Mouse (Mus musculus): ENCODE measurements at regions not wholly inside any gene's neighbourhood (a gene's known extent, or its start where the extent isn't known, plus 50 kb on each side); places are given as distances from the start of the nearest gene placed in this dataset.
"Not testable (repeated sequence)": the region's sequence is repeated elsewhere in the genome, so short reads cannot be mapped to it uniquely, and the experiment has no call there.

DNA sequence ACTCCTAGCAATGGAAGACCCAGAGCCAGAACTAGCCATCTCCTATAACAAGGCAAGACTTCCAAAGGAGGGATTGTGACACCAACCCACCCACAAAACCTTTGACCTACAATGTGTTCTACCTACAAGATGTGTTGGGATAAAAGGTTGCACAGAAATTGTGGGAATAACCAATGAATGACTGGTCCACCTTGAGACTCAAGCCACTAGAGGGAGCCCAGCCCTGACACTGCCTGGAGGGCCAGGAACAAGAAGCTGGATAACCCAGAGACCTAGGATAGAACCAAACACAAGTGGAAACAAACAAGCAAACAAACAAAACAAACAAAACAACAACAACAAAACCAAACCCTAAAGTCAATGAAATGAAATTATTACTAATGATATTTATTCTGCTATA, 288.8 kb downstream of the Dchs2 start:
- no peak for DNase-seq

DNA sequence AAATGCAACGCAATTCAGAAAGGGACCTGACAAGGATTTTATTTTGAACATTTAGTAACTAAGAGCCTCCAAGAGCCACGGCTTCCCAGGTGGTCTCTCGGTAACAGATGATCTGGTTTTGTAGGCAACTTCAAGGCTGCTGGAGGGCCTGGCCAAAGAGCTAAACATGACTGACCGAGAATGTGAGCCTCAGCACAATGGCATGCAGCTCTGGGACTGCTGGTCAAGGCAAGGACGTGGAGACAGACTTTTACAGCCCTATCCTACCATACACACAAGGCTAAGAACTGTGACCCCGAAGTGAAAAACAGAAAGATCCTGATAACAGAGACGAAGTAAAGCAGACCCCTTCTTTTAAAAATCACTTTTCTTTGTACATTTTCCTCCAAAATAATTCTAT, 296.5 kb downstream of the Dchs2 start:
- no peak for DNase-seq

DNA sequence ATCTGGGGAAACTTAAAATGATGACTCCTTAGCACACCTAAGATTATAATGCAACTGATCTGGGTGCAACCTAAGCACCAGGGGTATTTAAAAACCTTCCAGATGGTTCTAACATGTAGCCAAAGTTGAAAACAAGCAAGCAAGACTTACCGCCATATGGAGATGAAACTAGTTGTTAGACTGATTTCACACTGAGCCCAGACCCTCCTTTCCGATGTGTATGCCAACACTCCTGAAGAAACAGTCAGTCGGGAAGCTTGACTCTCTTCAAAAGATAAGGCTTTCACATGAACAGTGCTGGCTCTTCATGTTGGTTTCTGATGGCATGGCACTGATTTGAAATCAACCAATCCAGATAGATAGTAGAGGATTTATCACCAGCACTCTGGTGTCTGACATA, 301.6 kb downstream of the Dchs2 start:
- DNase-seq: no peak

DNA sequence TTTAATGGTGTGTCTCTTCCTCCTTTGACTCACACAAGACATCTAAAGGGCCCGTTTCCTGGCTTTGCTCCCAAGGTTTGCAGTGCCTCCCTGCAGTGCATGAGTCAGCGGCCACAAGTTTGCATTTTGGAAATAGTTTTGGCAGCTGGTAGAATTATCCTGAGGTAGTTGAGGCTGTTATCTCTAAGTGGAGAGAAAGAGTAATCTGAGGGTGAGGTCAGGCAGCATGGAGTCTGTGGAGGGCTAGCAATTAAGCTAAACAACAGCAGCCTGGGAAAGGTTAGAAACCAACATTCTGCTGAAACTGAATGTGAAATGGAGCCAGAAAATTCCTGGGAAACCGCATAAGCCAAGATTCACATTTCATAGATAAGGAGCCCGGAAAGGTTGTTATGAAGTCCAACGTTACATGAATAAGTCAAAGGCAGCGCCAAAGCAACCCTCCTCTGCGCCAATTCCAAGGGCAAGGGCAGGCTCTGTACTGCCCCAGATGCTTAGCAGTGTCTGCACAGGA, 318.5 kb downstream of the Dchs2 start:
- DNase-seq: peak; percentile 5

DNA sequence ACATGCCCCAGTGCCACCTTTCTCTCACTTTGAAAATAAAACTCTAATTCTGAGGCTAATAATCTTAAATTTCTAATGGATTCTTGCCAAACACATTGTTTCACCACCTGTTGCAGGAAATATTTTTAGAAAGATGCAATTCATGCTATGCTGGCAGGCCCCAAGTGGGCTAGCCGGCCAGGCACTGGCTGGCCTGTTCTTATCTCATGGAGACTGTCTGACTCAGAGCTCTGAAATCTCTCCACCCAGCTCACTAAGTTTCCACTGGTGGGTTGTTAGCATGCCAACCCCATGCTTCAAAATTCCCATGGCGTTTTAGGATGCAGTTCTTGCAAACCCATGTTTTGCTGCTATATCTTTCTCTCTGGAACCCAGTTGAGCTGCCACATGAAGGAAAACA, 315.5 kb upstream of the Sfrp2 start:
- no peak for DNase-seq

DNA sequence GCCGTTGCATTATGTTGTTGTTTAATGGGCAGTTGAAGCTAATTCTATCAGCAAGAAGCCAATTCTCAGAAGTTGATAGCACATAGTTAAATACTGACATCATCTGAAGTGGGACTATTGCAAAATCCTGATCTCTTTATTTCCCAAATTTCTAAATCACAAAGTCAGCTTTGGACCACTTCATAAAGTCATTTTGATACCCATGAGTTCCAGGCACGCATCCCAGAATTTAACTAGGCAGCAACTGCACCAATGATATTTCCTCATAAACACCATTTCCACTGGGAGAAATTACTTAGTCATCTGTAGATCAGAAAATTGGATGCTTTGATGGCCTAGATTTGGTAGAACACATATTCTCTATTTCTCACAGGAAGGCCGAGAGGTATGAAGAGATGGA, 314.8 kb upstream of the Sfrp2 start:
- DNase-seq: no peak

DNA sequence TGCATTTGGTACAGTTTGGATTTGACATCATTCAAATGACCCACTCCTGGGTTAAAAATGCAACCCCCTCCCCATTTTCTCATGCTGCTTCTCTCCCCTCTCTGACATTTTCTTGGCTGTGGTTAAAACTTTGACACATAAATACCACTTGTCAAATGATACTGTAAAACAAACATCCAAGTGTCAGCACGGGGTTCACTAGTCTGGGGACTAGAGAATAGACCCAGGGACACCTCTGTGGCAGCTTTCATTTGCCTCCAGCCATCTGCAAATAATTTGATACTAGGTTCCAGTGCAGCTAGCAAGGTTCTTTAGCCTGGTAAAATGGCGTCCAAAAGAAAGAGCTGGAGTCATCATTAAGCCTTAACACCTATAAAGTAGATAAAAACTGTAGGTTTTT, 312.7 kb upstream of the Sfrp2 start:
- DNase-seq: no peak

DNA sequence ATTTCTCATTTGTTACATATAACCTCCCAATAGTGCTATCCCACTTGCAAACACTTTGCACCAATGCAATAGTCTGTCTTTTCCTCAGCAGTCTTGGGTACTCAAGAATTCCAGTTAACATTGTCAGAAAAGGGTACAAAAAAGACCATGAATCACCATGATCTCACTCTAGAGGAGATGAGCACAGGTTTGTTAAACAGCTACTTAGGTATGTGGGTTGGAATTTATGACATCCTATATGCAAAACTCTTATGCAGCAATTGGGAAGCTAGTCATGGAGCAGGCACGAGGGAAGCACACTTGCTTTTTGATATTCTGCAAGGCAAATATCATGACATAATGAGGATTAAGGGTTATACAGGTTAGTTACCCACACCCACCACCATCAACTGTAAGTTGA, 307.7 kb upstream of the Sfrp2 start:
- no peak for DNase-seq

DNA sequence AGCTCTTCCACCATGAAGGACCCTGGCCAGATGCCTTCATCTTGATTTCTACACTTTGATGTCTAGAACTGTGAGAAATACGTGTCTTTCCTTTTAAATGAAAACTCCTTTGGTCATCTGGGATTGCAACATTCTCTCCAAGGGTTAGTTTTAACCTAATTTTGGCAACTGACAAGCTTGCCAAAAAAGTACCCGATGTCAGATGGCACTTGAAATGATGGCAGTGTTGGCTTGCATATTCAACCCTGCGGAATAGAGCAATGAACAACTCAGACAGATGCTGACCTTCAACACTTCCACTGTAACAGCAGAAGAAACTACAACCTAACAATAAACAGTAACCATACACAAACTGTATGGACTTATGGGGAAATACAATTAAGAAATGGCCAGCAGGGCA, 286.9 kb upstream of the Sfrp2 start:
- no peak for DNase-seq

DNA sequence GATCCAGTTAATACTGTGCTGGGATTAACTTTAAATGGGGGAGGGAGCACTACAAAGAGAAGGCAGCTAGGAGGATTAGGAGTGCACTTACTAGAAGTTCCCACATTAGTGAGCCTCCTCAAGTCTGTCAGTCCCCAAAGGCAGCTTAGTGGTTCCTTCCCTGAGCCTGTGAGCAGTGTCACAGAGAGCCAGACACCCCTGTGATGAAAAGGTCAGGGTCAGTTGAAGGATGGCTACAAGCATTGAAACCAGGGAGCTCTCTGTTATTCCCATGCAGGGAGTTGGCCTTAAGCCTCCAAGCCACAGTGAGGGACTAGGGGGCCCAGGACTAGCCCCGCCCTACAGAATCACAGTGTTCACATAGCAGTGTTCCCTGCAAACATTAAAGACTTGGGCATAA, 285.9 kb upstream of the Sfrp2 start:
- DNase-seq: no peak

DNA sequence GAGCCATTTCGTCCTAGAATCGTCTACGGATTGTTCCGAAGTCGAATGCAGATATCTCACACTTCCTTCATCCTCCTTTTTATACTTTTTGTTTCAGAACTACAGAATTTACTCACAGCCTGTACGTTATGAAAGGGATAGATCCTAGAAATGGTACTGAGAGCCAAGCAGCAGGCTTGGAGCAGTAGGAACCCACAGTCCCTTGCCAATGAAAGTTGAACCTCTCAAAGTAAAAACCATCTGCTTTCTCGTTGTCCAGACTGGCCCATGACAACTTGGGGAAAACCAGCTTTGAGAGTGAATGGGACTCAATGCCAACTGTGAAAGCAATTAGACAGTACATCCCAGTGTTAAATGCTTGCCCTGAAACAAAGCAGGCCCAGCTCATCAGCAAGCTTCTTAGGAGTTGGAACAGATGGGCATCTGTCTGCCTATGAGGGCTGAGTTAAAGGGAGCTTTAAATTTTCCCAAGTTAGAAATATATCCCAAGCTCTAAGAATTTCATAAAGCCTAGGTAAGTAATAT, 279.9 kb upstream of the Sfrp2 start:
- DNase-seq: no peak

DNA sequence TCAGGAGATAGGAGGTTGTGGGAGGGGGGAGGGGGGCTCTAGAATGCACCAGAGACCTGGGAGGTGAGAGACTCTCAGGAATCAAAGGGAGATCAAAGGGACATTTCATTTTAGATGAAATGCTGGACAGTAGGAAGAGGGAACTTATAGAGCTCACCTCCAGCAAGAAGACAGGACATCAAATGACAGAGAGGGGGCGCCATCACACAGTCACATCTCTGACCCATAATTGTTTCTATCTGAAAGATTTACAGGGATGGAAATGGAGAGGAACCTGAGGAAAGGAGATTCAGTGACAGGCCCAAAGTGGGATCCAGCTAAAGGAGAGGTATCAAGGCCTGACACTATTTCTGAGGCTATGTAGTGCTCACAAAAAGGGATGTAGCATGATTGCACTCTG, 270.5 kb upstream of the Sfrp2 start:
- DNase-seq: no peak

DNA sequence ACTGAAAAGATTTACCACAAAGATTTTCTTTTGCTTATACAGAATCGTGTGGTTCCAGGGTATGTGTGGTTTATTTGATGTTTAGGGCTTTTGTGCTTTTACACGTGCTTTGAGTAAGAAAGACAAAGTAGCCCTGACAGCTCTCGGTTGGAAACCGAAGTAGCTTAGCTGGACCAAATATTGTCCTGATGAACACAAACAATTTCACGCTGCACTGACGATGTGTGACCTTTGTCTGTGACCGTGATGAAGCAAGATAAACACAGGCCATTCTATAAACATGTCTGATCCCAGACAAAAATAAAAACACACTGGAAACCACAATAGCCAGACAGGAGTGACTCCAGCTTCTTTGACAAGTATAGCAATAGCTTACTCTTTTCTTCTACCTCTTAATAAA, 262.2 kb upstream of the Sfrp2 start:
- no peak for DNase-seq

DNA sequence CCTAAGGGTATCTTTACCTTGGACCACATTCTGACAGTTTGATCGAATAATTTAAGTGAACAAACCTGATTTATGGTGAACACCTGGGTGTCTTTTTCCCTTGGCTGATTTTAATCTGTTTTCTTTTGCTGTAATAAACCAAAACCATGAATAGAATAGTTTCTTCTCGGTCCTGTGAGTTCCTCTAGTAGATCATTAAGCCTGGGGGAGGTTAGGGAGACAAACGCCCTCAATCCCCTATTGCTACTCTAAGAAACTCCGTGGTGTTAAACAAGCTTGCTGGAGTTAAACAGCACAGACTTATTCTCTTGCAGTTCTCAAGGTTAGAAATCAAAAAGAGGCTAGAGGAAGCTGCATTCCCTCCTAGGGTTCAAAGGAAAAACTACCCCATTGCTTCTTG, 249.5 kb upstream of the Sfrp2 start:
- DNase-seq: no peak

DNA sequence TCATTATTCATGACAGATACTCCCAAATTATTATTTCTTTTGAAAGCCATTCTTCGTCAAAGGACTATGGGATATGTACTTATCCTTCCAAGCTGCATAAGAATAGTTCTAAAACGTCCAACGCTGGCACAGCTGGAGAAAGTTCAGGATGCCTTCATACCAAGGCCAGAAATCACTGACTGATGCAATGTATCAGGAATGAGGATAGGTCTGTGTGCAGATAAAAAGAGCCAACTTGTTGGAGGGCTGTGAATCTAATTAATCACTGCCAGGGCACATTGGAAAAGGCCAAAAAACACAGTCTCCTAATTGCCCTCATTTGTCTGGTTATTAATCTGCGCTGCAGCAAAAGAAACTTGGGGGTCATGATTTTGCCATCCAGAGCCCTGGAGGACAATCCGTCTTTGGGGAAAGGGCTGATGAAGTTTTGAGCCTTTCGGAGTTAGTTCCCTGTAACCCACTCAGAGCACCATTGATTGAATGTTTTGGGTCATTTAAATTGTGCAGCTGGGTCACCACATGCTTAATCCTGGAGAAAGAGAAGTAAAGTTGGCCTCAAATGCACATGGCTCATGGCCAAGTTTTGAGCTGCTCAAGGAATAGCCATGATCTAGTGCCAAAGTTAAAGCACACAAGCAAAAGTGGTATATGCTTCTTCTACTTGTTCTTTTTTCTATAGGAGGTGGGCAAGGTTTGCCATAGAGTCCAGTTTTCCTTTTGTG, 248.0 kb upstream of the Sfrp2 start:
- DNase-seq: no peak

DNA sequence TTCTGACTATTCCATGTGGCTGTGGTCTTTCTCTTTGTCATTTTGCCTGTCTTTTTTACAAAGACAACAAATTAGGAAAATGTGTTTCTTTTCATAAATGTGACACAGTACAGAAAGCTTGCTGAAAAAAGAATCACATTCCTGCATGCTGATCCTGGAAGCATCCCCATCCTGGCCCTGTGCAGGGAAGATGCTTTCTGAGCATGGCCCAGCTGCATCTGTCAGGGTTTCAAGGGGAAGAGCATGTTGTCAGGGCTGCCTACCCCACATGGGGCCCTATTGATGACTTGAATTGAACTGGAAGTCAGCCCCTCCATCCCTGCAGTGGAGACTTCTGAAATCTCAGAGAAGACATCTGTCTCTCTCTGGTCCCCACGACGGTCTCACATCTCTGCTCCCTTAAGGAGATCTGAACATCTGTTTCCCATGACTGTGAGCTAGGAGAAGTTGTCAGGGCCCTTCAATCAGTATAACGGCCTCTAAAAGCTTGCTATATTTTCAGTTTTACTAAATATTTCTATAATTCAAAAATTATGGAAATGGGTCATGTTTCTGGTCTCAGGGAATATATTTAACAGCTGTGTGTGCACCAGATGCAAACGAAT, 235.8 kb upstream of the Sfrp2 start:
- DNase-seq: no peak

DNA sequence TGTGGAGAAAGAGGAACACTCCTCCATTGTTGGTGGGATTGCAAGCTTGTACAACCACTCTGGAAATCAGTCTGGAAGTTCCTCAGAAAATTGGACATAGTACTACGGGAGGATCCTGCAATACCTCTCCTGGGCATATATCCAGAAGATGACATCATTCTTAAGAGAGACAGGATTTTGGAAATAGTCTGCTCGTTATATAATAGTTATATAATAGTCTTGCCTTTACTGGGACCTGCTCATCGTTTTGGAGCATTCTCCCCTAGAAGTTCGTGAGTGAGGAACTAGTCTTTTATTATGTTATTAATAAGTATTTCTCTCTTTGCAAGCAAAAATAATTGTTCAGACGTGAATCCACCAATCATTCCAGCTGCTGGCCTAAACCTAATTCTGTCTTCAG, 229.5 kb upstream of the Sfrp2 start:
- DNase-seq: not testable (repeated sequence)

DNA sequence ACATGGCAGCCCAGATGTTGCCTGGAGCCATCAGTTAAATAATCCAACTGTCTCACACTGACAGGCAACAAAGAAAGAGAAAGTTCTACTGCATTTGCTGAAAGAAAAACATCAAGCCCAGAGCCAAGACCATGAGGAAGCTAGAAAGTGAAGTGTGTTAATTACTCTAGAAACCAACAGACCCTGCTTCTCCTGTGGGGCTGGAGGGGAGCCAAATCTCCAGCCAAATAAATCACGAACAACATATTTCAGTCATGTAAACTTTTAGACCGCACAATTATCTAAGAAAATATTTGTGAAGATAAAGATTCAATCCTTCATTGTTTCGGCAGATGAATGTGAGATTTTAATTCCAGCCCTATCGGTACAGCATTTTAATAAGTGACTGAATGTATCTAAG, 228.9 kb upstream of the Sfrp2 start:
- DNase-seq: no peak

DNA sequence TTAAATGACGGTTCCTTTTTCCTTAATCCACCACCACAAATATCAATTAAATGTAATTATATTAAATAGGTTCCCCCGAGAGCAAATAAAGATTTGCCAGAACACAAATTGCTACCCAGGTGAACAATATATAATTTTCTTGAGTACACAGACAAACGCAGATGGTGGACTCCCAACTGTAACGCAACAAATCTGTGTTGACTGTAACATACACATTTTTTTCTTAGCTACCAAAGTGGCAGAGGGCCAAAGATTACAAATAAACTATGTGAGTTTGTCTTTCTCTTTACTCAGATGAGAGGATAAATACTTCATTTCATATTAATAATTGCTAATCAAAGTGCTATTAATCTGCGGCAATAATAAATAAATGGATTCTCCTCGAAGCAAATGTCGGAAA, 228.4 kb upstream of the Sfrp2 start:
- DNase-seq: no peak

DNA sequence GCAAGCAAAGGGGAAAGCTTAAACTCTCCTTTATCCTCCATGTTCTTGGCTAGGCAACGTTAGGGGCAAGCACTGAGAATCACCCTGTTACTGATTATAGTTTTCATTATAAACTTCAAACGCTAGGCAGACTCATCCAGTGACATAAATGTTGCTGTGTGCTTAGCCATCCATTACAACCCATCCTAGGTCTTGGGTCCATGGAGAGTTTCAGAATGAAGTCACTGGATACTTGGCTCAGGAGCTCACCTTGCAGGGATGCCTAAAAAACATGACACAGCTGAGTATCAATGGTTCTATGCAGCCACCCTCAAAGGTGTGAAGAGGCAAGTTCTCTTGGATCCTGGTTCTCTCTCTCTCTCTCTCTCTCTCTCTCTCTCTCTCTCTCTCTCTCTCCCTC, 227.2 kb upstream of the Sfrp2 start:
- DNase-seq: no peak

DNA sequence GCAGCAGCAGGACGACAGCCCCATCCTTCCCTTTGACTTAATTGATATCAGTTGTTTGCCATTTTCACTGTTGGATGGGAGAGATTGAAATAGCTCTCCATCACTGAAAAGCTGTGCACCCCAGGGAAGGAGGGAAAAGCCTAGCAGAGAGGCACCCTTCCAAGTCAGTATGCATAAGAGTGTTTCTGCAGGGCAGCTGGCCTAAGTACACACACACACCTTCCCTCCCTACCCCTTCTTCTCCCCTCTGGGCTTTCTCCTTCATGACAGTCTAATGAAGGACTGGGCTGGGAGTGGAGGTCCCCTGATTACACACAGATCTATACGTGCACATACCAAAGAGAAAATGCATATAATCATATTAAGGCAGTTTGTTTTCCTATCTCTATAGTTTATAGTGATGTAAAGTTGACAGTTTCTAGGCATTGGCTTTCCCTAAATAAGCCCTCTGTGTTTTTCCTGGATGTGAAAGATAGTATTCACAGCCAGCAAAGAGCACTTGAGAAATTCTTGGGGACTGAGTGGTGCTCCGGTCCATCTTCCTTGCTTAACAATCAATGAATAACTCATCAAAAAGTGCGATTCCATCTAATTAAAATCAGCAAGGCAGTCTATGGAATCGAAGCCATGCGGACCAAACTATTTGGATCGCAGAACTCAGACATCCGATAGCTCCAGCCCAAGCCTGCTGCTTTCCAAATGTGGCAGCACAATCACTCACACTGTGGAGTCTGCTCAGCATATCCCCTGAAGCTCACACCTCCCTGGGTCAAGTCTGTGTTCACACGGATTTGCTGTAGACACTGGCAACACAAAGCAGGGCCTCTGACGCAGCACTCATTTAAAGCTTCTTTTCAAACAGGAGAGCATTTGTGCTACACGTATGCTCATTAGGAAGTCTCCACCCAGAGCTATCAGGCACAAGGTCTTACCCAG, 224.9 kb upstream of the Sfrp2 start:
- no peak for DNase-seq

DNA sequence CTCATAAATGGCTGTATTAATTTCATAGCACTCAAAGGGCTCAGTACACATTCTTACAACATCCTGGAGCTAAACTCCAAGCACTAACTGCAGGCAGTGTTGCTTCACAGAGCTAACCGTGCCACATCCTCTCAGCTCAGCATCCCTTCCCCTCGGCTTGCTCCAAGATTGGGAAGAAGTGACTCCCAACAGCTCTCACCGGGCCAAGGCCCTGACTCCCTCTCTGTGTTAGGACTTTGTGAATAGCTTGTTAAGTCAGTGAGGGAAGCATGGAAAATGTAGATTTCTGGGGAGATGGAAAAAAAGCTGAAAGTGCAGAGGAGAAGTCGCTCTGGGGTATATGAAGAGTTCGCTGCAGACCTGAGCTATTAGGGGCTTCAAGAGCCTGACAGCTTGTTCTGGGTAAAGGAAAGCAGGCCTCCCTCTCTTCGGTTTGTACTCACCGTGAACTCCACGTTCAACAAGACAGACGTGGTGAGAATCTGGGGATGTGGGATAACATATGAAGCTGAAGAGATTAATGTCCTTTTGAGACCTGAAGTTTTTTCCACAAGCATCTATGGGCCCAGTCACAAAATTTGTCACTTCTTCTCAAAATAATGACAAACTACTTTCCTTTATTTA, 213.5 kb upstream of the Sfrp2 start:
- DNase-seq: no peak

DNA sequence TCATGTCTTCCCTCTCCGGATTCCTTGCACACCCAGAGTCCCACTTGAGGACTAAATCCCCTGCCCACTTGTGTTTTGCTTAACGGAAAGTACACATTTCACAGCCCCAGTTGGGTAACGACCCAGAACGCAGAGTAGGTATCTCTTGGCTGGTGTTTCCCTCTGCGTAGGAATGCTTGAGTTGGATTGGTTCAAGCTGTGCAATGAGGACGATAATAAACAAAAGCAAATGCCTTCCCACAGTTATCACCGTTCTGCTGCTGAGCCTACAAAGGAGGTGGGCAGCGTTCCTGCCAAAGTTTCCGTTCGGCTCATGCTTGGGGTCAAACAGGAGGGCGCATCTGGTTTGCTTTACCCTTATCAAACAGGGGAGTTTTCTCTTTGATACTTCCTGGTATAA, 212.3 kb upstream of the Sfrp2 start:
- DNase-seq: no peak
